8 mouse cellular contexts compared by ENCODE assay signal in the genomic region with DNA sequence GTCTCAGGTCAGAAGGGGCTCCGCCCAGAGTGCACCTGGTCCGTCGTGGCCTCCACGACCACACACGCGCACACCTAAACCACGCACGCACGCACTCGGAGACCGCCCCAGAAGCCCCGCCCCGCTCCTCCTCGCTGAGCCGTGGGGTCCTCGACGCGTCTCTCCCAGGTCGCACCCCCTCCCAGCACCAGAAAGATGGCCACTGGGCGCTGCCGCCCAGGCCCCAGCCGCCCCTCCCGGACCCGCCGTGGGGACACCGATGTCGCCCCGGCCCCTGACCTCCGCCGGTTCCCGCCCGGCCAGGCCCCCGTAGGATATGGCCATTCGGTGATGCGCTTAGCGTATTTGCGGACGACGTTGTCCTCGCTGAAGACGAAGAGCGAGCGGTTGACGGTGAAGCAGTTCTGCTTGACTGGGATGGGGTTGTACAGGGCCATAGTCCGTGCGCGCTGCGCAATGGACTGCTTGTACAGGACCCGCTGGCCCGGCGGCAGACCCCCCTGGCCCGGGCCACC. TPM values are rescaled to one million over a fixed set of nuclear protein-coding genes. Genes with fewer than 3 reads are reported as not detected.
DNase-seq lines count a peak whose midpoint lies in the region; ATAC-seq lines count a peak whose summit lies in the region.

No protein-coding gene starts in this region.

- H3K36me3 ChIP-seq in kidney, embryonic 14.5 days (ENCODE audit: control insufficient read depth, insufficient read depth, low read length) = no peaks in the 10 kb centered on the region
- no peaks in the 10 kb centered on the region for H3K36me3 ChIP-seq in forebrain, embryonic 14.5 days (ENCODE audit: control insufficient read depth, insufficient read depth, low read length)
- peaks cover 3% of the 10 kb centered on the region; the same call in 1 of the 2 replicates for H3K36me3 ChIP-seq in midbrain, embryonic 16.5 days (ENCODE audit: control insufficient read depth, insufficient read depth, low read length)

- no peak overlapping the region for H3K27ac ChIP-seq in kidney, embryonic 14.5 days (ENCODE audit: low read depth, low read length)
- no peak overlapping the region for H3K27ac ChIP-seq in brown adipose tissue, adult 24 weeks (replicated peaks; ENCODE audit: low read depth, low read length)
- peak overlapping the region; percentile 18; the same call in 1 of the 2 replicates for H3K27ac ChIP-seq in forebrain, embryonic 14.5 days (ENCODE audit: low read depth, low read length)
- H3K27ac ChIP-seq in midbrain, embryonic 16.5 days (ENCODE audit: low read length) = peak overlapping the region; percentile 85

- peak; percentile 66 for ATAC-seq in kidney, embryonic 14.5 days (ENCODE audit: low FRiP score, low TSS enrichment)
- ATAC-seq in forebrain, embryonic 14.5 days = peak; percentile 52
- peak; percentile 72 for ATAC-seq in midbrain, embryonic 16.5 days
- no peak for ATAC-seq in monocyte, adult 5-6 weeks (replicated peaks; ENCODE audit: insufficient number of reproducible peaks, low FRiP score, low TSS enrichment, poor library complexity, severe bottlenecking)

- WGBS in kidney, embryonic 14.5 days = under 1% methylated on average over 51 of the region's 52 CpGs
- 2% methylated on average over 51 of the region's 52 CpGs for WGBS in forebrain, embryonic 14.5 days
- WGBS in midbrain, embryonic 16.5 days = under 1% methylated on average over 41 of the region's 52 CpGs

- no peaks in the 10 kb centered on the region for H3K9me3 ChIP-seq in kidney, embryonic 14.5 days (ENCODE audit: control insufficient read depth, low read length)
- no peaks in the 10 kb centered on the region for H3K9me3 ChIP-seq in forebrain, embryonic 14.5 days (replicated peaks; ENCODE audit: control insufficient read depth, low read length)
- H3K9me3 ChIP-seq in midbrain, embryonic 16.5 days (replicated peaks; ENCODE audit: control insufficient read depth, low read length, poor library complexity, severe bottlenecking) = no peaks in the 10 kb centered on the region

- H3K4me1 ChIP-seq in kidney, embryonic 14.5 days (ENCODE audit: control insufficient read depth, insufficient read depth, low read length) = peaks cover 10% of the 10 kb centered on the region; the same call in 1 of the 2 replicates
- peaks cover 5% of the 10 kb centered on the region for H3K4me1 ChIP-seq in brown adipose tissue, adult 24 weeks (ENCODE audit: control insufficient read depth, insufficient read depth, insufficient read length, low read length)
- H3K4me1 ChIP-seq in forebrain, embryonic 14.5 days (ENCODE audit: control insufficient read depth, insufficient read depth, low read length) = peaks cover 3% of the 10 kb centered on the region; the same call in 1 of the 2 replicates
- peaks cover 16% of the 10 kb centered on the region for H3K4me1 ChIP-seq in midbrain, embryonic 16.5 days (ENCODE audit: control insufficient read depth, insufficient read depth, low read length)

- 0 out of 2 replicates have a peak overlapping the region, but pooled peaks have one; percentile 31 for H3K9ac ChIP-seq in kidney, embryonic 14.5 days (ENCODE audit: low read depth, low read length)
- peak overlapping the region; percentile 74 for H3K9ac ChIP-seq in forebrain, embryonic 14.5 days (ENCODE audit: low read length)
- peak overlapping the region; percentile 96 for H3K9ac ChIP-seq in midbrain, embryonic 16.5 days (ENCODE audit: low read depth, low read length)

- DNase-seq in kidney, postnatal 14 days = no peak
- DNase-seq in forebrain, embryonic 14.5 days (ENCODE audit: low spot score) = peak; percentile 52
- DNase-seq in layer of hippocampus, postnatal 25 days (ENCODE audit: extremely low spot score in 1 of 2, low spot score in 1 of 2) = peak; percentile 29 to 57
- DNase-seq in adipocyte (ENCODE audit: low spot score) = no peak

- H3K4me2 ChIP-seq in kidney, embryonic 14.5 days (replicated peaks; ENCODE audit: low read depth, low read length) = peak overlapping the region; percentile 99
- peak overlapping the region; percentile 92 for H3K4me2 ChIP-seq in forebrain, embryonic 14.5 days (ENCODE audit: low read length)
- peak overlapping the region; percentile 90 for H3K4me2 ChIP-seq in midbrain, embryonic 16.5 days (ENCODE audit: low read length)

- H3K27me3 ChIP-seq in kidney, embryonic 14.5 days (ENCODE audit: control insufficient read depth, insufficient read depth, low read length) = peaks cover 21% of the 10 kb centered on the region
- no peaks in the 10 kb centered on the region; the same call in 1 of the 2 replicates for H3K27me3 ChIP-seq in forebrain, embryonic 14.5 days (replicated peaks; ENCODE audit: control insufficient read depth, insufficient read depth, low read length)
- no peaks in the 10 kb centered on the region for H3K27me3 ChIP-seq in midbrain, embryonic 16.5 days (ENCODE audit: control insufficient read depth, insufficient read depth, low read depth, low read length)

- H3K4me3 ChIP-seq in kidney, embryonic 14.5 days (ENCODE audit: low read length) = peak overlapping the region; percentile 58
- peak overlapping the region; percentile 45 for H3K4me3 ChIP-seq in brown adipose tissue, adult 24 weeks (ENCODE audit: insufficient read depth, low read depth, low read length)
- peak overlapping the region; percentile 62 for H3K4me3 ChIP-seq in forebrain, embryonic 14.5 days (ENCODE audit: low read depth, low read length)
- H3K4me3 ChIP-seq in midbrain, embryonic 16.5 days (ENCODE audit: low read depth, low read length) = peak overlapping the region; percentile 89

RNA-seq across cellular contexts. Expression of a gene that starts 0.4 kb away (rescaled TPM):
- polyA plus RNA-seq in kidney, embryonic 14.5 days (2014; fragmentation: Nextera tagmentation; extraction: Ambion mirVana) = 0.39 and 1.4 TPM in 2 replicates
- not detected in 2 replicates for polyA plus RNA-seq in brown adipose tissue, adult 24 weeks (2012; ENCODE audit: insufficient read depth, insufficient read length, missing spikeins)
- 3.6 and 5.5 TPM in 2 replicates for polyA plus RNA-seq in forebrain, embryonic 14.5 days (2014; fragmentation: Nextera tagmentation; extraction: Ambion mirVana)
- total RNA-seq in layer of hippocampus, postnatal 25 days (2021) = 10 to 100 TPM; 72.4 to 84.0 TPM
- polyA plus RNA-seq in midbrain, embryonic 16.5 days (2015; fragmentation: Nextera tagmentation; extraction: Ambion mirVana) = 15.1 and 16.8 TPM in 2 replicates
- total RNA-seq in monocyte, adult 5-6 weeks (2017) = not detected in 3 replicates

Comparison
In these comparisons a context has a peak if more than half of its experiments do, and no peak if none do; other contexts are left out.
1. H3K27ac ChIP-seq: peak in forebrain, embryonic 14.5 days (single experiment) and midbrain, embryonic 16.5 days (single experiment); none in kidney, embryonic 14.5 days (single experiment) and brown adipose tissue, adult 24 weeks (single experiment).
2. H3K9ac ChIP-seq: peak in every context shown above with its lines; median percentile 96 in midbrain, embryonic 16.5 days; 74 in forebrain, embryonic 14.5 days; 31 in kidney, embryonic 14.5 days.
3. DNase-seq: peak in forebrain, embryonic 14.5 days (single experiment) and layer of hippocampus, postnatal 25 days (2 of 2); none in kidney, postnatal 14 days (single experiment) and adipocyte (single experiment).
4. Peak in every context shown above with its lines, with median percentiles within 50 percentile points of each other: H3K4me2 ChIP-seq and H3K4me3 ChIP-seq.